Mouse (Mus musculus) megakaryocyte, adult 5-6 weeks (primary cell): ENCODE results near the gene Sdr42e1. TPM values are rescaled to one million over a fixed set of nuclear protein-coding genes. Genes with fewer than 3 reads are reported as not detected.

Experiments
- ATAC-seq: 2 replicates; pipeline ENCODE4 v1.8.0; 2016; ENCODE audit warnings: mild to moderate bottlenecking, inconsistent platforms; ENCODE audit not compliant: poor library complexity, severe bottlenecking
- total RNA-seq, 2 experiments: library from RNA; stranded (forward) in 1 of 2; stranded (reverse) in 1 of 2; fragments of 153-499, 151-499 nt in 1 of 2; fragments of 221-1000, 200-1000 nt in 1 of 2; gene quantifications; 2 replicates each; pipeline versions ENCODE4 v1.2.3 to v1.2.4; 2015 to 2017

Sdr42e1 gene
- total RNA-seq (2015), result 2.3 and 3.1 TPM in 2 replicates
- 3.3 and 4.1 TPM in 2 replicates for total RNA-seq (2017)

DNA sequence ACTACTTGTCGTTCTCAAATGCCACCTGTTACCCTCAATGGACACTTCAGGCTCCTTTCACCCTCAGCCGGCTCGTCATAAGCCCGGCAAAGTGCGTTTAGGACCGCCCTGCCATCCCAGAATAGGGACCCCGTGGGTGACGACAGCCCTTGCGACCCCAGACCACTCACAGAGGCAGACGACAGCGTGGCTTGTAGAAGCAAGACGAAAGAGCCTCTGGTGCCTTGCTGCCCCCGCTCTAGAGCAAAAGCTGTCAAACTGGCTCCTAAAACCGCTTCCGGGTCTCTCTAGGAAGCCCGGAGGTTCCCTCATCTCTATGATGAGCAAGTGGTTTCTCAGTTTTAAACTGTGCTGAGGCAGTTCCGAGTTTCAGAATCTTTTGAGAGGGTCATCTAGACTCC is at the start of gene Sdr42e1:
Sdr42e1 (minus strand) TSS at position 260 of the 401 bp plus-strand sequence.
- peak; percentile 92 for ATAC-seq

DNA sequence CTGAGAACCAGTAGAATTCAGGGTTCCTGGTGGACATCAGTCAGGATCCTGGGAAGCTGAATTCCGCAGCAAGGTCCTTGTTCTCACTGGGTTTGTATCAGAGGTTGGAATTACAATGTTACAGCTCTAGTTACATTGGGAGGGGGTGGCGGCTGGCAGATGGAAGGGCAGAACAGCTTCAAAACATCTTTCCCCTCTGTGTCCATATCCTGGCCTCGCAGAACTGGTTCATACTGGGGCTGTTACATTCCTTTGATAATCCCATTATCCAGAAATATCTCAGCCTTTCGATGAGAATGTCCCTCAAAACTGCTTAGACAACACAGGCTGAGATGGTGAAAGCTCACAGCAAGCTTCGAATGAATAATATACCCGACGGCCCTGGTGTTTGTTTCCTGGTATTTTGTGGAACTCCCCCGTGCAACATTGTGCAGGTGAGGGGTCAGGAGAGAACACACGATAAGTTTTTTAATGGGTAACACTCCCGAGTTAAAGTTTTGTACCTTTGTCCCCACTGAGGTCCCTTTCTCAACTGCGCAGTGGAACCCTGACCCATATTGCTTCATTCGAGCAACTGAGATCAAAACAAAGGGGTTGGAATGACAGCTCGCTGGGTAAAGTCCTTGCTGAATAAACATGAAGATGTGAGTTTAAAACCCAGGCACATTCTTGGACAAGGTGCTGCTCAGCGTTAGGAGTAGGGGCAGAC is 44.8 kb upstream of the Sdr42e1 start:
- ATAC-seq, result no peak

DNA sequence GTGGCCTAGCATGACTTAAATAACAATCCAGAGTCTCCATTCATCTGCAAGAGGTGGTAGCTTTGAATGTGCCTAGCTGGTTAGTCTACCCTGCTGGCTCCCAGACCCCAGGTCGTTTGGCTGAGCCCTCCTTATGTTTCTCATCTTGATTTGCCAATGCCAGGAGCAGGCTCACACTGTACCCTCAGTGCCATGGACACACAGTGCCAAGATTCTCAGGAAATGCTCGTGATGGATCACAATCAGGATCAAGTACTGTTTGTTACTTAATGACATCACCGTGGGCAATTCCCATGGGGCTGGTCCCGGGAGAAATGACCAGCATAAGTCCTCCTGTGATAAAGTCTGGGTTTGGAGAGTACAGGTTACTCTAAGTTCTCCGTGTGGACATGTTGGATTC is 42.4 kb upstream of the Sdr42e1 start:
- ATAC-seq, result no peak

DNA sequence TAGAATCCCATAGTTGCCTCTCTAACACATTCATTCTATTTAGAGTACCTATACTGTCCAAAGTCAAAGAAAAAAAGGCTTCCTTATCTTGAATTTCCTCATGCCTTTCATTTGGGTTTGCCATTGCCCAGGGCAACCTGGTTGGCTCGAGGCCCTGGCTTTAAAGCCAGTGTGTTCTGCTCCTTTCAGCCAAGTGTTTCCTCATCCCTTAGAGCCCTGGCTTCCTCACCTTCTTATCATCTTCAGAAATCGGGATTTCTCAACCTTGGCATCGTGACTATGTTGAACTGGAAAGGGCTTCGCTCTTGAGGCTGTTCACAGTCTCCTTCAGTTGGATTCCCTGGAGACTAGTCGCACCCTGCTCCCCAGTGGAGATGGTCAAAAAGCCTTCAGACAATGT is 41.1 kb upstream of the Sdr42e1 start:
- no peak for ATAC-seq

DNA sequence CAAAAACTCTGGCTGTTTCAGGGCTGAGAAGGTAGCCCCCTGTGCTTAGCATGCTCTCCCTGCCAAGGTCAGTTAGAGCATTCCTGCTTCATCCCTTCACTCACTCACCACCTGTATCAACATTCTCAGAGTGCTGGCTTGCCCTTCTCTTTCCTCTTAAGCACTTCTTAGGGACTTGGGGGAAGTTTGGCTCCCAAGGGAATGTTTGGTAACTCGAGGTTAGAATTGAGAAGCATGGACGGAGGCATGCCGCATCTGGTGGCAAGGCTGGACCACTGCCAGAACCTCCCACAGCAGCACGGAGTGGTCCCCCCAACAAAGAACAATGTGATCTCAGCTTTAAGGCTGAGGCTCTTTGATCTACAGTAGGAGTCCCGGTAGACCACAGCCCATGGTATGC is 38.7 kb upstream of the Sdr42e1 start:
- no peak for ATAC-seq

DNA sequence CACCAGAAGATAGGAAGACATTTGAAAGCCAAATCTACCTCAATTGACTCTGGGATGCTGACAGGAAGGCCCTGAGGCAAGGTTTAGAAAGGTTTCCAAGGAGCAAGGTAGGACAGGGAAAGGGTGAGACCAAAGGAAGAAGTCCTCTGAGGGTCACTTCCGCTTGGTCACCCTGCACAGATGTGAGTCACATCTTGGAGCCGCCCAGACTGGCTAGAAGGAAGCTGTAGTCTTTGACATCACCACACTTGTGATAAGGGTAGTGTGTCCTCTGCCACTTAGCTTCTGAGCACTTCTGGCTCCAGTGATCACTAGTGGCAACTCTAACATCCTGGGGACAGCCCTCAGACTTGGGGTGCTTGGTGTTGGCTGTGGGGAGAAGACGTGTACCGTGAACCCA is 32.7 kb upstream of the Sdr42e1 start:
- peak; percentile 56 for ATAC-seq

DNA sequence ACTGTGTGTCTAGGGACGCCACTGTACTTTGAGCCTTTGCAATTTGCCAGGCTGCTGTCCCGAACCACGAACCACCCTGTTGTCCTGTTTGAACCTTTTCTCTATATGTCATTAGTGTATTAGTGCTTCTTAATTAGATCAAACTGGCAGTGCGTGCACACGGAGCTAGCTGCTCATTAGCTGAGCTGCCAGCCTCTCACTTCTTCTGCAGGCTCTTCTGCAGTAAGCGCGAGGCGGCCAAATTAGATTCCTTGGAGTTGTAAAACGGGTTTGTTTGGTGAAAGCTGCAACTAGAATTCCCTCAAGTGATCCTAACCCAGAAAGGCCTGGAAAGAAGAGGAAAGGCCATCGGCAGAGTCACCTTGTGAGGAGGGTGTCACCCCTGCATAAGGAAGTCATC is 29.2 kb upstream of the Sdr42e1 start:
- no peak for ATAC-seq

DNA sequence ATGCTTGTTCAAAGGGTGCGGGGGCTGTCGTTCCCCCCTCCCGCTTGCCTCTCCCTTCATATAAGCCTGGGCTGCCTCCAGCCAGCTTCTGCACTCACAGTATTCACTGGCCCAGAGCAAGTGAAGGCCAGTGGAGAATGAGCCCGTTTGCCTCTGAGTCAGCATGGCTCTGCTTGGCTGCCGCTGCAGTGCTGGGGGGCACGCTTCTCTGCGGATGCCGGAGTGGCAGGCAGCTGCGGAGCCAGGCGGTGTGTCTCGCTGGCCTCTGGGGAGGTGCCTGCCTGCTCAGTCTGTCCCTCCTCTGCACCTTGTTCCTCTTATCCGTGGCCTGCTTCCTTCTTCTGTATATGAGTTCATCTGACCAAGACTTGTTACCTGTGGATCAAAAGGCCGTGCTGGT is 28.4 kb upstream of the Sdr42e1 start, which contains the start of gene Hsd17b2:
Hsd17b2 (plus strand) TSS at position 46 of the 400 bp plus-strand sequence.
- ATAC-seq, result peak; percentile 72

DNA sequence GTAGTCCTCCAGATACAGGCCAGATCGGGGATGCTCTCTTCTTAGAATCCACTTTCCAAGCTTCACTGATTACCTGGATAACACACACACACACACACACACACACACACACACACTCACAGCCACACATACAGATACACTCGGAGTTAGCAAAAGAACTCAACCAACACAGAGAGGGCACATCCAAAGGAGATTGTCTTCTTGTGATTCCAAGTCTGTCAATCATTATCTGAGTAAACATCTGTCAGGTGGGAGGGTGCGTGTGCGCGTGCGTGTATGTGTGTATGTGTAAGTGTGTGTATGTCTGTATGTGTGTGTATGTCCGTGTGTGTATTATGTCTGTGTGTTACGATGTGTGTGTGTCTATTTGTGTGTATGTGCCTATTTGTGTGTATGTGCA is 27.8 kb upstream of the Sdr42e1 start:
- no peak for ATAC-seq

DNA sequence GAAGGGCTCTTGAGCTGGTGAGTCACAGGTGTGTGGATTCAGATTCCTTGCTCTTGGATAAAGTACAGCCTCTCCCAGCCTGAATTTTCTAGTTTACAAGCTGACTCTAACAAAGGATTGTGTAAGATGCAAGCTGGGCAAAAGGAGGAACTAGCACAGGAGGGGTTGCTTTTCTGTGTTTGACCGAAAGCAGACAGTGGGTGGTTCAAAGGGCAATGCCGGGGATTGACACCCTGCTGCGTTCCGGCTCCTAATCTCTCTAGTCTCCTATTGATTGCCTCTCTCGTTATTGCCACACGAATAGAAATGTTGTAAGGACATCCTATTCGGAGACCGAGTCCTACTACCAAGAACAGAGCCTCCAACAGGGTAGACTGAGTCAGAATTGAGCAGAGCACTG is 27.2 kb upstream of the Sdr42e1 start:
- peak; percentile 80 for ATAC-seq

DNA sequence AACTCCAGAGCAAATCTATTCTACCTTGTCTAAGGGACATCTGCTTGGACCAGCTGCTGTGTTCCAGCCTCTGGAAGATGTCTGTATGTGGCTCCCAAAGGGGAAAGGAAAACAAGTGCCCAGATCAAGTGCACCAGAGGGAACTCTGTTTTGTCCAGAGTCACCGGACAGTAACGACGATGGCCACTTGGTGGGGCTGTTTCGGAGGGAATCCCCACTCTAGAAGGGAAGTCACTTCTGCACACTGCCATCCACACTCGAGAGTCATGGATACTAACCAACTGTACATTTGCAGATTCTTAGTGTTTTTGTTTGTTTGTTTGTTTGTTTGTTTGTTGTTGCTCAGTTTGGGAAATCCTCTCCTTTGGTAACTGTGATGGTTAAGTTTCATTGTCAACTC is 23.8 kb upstream of the Sdr42e1 start:
- peak; percentile 72 for ATAC-seq

DNA sequence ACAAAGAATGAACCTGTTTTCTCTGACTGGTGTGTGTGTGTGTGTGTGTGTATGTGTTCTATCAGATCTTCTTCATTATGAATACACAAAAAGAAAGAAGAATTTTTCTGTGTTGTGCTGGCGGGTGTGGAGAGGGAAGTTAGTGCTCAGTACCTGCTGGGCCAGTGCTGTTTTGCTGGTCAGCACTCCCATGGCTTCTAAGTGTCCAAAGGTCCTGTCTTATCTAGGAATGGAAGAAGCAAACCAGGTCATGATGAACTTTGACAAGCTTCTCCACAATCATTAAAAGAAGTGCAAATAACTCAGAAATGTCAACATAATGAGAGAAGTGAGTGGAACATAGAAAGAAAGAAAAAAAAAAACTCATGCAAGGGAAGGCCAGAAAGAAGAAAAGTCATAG is 22.1 kb upstream of the Sdr42e1 start:
- no peak for ATAC-seq

DNA sequence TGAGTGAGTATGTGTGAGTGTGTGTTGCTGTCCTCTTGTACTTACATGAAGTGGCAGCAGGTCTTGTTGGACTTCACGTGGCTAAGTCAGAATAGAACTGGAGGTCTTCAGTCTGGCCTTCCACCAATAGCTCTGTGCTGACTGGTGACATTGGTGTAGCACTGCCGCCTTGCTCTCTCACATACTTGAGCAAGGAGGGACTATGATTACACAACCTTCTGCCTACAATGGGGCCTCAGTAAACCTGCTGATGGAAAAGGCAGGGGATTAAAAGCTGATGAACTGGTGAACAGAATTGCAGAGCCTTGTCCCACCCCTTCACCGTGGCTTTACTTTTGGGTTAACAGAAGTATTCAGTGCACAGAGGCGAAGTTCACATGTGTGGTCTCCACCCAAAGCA is 18.6 kb upstream of the Sdr42e1 start:
- ATAC-seq, result no peak

DNA sequence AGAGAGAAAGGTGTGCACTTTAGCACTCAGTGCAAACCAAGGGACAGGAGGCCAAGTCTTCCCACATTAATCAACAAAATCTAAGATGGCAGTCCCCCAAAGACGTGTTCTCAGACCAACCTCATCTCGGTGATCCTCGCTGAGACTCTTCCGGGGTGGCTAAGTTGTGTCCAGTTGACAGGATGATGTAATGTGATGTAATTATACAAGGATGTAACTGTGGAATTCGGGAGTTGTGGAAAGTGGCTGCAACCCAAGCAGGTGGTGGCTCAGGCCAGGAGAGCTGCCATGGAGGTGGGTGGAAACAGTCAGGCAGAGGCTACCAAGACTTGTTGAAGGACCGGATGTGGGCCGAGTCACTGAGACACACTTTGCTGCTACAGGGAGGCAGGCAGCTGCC is 14.4 kb upstream of the Sdr42e1 start:
- ATAC-seq, result no peak

DNA sequence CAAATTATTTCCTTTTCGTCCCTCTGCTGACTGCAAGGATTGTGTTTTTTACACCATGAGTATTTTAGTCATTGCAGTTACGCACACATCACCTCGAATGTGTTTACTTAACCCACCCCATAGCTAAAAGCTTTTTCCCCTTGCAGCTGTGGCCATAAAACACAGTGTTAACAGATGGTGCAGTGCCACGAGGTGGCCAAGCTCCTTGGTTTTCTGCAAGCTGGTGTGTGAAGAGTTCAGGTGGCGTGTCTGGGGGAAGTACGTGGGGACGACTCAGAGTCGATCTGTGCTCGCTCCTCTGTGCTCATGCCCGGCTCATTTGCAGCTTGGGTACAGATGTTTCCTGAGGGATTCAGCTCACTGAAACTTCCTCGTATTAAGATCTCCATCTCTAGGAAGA is 11.0 kb upstream of the Sdr42e1 start:
- ATAC-seq, result no peak

DNA sequence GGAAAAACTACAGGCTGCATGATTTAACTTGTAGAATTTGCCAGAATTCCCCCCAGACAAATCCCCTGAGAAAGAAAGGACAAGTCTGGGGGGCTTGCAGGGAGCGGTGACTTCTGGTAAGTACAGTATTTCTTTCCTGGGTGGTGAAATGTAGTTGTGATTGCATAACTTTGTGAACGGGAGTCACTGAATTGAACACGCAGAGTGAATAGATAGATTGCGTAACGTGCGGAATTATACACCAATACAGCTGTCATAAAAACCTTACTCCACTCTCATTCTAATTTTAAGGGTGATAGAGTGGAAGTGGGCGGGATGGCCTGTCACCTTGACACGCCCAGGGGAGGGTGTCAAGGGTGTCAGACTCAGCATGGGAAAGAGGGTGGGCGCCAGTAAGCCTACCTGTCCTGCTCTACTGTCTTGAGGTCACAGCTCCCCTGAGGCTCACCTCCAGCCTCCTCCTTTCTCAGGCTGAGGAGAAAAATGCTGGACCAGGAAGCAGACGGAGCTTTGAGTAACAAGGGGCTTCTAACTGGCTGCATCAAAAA is 10.5 kb upstream of the Sdr42e1 start:
- peak; percentile 62 for ATAC-seq

DNA sequence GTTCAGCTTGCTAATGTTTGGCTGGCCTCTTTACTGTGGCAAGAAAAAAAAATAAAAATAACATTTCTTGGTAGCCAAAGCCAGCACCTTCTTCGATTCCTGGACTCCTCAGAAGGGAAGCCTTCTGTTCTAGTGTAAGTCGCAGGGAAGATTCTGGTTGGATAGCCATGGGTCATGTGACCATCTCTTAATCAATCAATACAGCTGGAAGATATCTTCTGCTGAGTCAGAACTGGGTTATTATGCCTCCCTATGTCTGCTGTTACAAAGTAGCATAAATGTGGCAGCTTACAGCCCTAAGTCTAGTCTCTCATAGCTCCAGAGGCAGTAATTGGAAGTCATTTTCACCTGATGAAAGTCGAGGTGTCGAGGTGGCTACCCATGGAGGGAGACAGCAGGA is 5.2 kb upstream of the Sdr42e1 start:
- ATAC-seq, result no peak

DNA sequence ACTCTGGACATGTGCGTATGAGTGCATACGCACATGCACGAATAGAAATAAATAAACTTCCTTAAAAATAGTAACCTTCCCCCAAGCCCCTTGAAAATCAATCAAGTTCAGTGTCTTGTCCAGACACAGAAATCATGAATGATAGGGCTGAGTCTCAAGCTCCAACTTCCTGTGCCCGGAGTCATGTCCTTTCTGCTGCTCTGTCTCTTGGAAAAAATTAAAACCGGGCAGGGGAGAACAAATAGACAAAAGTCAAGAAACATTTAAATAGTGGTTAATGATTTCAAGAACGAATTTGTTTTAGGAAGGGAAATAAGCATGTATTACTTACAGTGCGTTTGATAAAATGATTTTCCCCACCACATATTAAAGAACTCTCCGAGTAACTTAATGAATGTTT is 3.5 kb upstream of the Sdr42e1 start:
- no peak for ATAC-seq

DNA sequence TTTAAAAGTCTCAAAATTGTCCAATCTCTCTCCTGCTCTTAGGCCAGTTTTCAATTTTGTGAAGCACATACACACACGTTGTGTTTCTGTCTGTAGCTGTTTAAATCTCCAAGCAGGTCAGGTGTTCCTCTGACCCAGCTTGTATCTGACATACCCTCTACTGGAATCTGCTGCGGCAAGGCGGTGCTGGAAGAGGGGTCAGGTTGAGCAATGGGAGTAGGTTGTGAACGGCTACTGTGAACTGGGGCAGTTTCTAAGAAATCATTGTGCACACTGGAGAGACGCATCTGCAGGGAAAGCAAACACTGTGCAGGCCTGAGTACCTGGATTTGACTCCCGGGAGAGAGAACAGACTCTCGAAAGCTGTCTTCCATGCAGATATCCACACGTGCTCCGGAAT is 3.0 kb upstream of the Sdr42e1 start:
- ATAC-seq, result no peak

DNA sequence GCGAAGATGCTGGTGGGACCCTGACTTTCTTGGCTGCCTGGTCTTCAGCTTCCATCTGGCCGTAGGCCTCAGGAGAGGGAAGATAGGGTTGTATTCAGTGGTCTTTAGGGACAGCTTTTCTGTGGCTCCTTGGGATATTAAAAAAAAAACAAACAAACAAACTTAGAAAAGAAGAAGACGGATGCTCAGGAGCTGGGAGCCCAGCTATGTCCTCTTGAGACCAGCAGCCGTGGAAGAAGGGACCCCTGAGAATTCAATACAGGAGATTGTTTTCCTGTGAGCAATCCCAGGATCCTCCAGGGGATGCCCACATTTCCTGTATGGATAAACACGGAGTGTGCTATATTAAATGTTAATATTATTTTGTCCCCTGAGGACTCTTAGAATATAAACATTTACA is 1.7 kb upstream of the Sdr42e1 start:
- no peak for ATAC-seq

DNA sequence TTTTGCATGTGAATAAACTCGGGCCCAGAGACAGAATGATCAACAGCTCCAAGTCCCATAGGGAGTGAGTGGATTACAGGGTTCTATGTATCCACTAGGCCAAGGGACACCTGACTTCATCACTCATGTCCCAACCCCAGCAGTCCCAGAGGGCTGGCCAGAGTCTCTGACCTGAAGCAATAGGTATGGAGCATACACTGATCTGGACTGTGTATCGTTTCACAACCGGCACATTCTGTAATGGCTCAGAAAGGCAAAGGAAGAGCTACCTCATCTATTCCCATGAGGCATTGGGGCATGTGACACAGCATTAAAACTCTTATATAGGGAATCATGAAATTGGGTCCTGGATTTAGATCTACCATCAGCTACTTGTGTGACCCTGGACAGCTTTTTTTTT is 931 bp downstream of the Sdr42e1 start:
- ATAC-seq, result no peak

DNA sequence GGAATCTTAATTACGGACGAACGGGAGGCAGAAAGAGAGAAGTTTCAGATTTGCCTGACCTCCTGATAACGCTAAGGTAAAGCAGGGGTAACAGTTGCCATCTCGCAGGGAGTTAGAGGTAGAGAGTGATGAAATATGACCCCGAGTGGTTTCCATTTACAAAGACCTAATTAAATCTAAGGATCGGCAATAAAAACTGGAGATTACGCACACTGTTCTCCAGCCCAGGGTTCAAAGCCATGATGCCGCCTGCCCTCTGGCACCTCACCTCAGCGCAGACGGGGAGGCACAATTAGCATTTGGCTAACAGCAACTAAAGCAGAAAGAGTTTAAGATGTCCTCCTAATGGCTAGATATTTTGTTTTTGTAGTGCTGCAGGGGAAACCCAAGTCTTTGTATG is 3.0 kb downstream of the Sdr42e1 start:
- no peak for ATAC-seq
